Mouse (Mus musculus): ENCODE measurements at regions not wholly inside any gene's neighbourhood (a gene's known extent, or its start where the extent isn't known, plus 50 kb on each side); places are given as distances from the start of the nearest gene placed in this dataset.

GRCm38 (mm10) chrX:143996716-143997115, 63.6 kb upstream of the Dcx start:
- DNase-seq, result peak; percentile 1 to 21
